Mouse (Mus musculus): ENCODE data around the gene Trim7.
"Not testable (repeated sequence)": the region's sequence is repeated elsewhere in the genome, so short reads cannot be mapped to it uniquely, and the experiment has no call there.

The Trim7 gene

DNA sequence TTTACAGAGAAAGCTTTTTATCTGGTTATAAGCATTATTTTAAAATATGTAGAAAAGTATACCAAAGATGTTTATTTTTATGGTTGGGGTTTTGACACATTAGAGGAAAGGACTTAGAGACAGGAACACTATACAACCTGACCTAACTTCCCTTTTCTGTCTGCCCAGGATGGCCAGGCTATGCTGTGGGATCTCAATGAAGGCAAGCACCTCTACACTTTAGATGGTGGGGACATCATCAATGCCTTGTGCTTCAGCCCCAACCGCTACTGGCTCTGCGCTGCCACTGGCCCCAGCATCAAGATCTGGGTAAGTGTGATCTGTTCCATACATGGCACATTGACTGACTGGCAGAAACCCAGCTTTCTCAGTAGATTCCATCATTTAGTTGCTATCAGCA, 22.0 kb upstream of the Trim7 start:
- DNase-seq, result no peak

DNA sequence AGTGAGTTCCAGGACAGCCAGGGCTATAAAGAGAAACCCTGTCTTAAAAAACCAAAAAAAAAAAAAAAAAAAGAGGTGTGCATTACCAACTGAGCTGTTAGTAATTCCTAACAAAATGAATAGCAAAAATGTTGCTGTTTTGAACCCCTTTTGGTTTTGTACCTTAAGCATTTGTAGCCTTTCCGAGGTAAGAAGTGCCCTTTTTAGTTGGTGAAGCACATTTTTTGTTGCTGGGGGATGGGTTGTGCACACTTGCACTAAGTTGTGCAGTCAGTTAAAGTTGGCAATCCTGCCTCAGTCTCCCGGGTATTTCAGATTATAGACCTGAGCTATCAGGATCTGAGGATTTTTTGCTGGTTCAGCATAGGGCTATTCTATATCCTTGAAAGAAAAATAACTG, 21.0 kb upstream of the Trim7 start:
- DNase-seq, result no peak

DNA sequence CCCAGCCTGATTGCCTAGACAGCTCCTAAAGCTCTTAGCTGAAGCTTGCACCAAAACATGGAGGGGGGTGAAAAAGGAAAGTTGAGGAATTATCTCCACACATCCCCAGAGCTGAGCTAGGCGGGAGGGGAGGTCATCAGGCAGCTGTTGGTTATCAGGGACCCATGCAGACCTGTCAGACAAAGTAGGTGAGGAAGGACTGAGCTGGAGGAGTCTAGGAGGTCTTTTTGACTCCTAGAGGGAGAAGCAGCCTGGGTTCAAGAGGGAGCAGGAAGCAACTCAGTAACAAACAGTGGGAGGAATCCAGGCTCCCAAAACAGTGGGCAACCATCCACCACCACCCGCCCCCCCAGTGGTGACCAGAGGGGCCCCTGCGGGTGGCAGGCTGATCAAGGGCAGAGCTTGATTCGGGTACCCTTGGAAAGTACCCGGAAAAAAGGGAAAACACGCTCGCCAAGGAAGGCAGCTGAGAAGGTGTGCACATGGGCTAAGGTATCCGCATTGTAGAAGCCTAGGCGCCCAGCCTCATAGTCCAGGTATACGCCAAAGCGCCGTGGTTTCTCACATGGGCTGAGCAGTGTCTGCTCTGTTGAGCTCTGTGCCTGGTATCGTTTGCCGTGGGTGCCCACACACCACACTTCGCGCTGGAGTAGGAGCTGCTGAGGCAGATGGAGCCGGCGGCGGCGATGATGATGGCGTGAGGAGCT, 18.9 kb upstream of the Trim7 start:
- DNase-seq, result no peak

DNA sequence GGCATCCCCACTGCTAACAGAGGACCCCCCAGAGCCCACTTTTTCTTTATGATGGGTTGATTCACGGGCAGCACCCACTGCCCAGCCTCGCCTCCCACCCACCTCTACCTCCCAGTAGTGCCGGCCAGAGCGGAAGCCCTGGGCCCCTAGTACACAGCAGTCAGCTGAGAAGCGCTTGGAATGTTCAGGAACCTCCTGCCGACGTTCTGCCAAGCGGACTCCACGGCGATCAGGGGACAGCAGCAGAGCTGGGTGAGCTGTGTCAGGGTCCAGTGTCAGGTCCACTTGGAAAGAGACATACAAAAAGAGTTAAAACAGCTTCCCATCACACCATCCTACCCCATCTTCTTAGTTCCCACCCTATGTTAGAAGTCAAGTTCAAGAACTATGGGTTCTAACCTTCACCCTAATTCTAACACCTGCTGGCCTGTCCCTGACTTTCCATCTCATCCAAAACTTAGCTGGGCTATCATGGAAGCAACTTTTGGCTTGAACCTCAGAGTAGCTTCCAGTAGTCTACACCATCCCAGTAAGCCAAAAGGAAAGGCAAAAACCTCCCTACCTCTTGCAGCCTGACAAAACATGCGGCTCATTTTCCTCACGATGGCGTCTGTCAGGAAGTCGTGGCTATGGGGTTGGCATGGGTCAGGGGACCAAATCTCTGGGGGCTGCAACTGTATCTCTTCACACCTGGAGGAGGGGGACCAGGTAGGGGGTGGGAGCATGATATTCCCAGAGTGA, 18.2 kb upstream of the Trim7 start:
- no peak for DNase-seq

DNA sequence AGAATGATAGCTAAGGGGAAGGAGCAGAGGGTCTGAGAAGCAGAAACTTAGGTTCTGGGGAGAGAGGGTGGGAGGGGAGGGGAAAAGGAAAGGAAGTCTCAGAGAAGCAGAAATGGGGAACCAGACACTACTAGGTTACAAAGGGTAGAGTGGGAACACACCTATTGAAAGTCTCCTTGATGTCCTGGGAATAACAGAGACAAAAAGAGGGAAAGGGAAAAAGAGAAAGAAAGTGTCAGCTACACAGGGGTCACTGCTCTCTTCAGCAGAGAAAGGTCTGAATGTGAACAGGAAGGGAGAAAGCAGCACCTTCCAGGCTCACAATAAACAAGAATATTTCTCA, 17.7 kb upstream of the Trim7 start:
- no peak for DNase-seq

DNA sequence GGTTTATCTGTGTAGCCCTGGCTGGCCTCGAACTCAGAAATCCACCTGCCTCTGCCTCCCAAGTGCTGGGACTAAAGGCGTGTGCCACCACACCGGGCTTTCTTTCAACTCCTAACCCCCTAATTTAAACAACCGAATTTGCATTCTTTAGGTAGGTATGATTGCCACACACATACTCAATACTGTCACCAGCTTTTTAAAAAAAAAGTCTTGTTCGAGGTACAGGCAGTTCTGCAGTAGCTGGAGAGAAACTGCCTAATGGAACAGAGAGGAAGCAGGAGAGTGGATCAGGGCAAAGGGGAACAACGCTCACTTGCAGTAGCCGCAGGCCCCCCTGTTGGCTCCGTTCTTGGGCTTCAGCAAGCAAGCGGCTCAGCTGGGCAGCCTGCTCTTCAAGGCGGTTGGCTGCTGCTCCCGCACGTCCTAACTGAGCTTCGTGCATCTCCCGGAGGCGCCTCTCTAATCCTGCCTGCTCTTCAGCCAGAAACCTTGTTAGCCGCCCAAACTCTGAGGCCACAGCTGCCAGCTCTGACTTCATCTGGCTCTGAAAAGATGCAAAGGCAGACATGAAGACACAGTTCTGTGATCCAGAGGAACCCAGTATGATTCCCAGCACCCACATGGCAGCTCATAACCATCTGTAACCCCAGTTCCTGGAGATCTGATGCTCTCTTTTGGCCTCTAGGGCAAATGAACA, 17.1 kb upstream of the Trim7 start:
- no peak for DNase-seq

DNA sequence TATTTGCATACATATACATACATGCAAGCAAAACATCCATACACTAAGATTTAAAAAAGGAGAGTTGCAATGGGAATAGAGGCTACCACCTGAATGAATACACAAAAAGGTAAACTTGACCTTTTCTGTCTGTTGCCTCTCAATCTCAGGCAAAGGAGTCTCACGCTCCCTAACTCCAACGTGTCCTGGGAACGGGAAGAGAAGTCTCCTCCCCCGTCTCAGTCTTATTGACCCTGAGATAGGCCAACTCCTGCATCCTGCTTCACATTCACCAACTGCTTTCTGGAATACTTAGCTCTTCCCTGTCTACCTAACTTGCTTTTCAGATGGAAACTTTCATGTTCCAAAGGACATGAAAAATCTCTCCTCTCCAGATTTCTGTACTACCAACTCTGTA, 16.5 kb upstream of the Trim7 start:
- no peak for DNase-seq

DNA sequence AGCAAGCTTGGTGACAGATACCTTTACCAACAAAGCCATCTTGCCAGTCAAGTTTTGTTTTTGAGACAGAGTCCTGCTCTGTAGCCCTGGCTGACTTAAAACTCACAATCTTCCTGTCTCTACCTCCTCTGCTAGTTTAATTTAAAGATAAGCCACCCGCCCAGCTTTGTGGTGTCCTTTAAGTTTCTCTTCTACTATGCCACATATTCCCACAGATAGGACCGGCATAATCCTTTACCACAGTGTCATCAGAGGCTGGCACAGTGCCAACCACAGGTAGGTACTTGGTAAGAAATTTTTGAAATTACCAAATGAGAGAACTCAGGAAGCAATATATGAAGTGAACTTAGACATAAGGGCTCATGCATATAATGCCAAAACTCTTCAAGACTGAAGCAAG, 15.8 kb upstream of the Trim7 start:
- DNase-seq, result no peak

DNA sequence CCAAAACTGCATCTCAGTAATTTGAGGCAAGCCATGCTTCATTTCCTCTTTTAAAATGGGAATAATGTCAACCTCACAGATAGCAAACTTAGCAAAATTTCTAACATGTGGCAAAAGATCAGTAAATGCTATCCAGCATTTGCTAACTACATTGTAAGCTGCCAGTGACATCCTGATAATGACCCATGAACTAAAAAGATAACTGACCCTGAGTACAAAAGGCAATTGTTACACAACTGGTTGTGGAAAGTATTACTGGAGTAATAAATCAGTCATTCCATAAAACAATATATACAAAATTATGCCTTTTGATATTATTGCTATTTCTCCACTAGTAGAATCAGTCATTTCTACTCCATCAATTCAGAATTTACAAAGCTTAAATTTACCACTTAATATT, 12.2 kb upstream of the Trim7 start:
- DNase-seq, result no peak

DNA sequence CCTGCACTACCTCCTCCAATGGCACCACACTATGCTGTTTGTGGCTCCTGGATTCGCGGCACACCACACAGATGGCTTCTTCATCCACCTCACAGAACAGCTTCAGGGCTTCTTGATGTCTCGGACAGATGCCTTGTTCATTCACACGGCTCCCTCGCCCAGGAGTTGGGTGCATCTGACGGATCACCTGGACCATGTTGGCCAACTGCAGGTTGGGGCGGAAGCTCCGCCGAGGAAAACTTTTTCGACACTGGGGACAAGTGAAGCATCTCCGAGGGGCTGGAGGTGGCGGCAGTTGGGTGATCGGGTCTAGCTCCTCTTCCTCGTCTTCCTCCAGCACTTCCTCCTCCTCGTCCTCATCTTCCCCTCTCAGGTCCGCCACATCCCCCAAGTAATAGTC, 10.1 kb upstream of the Trim7 start:
- DNase-seq, result no peak

DNA sequence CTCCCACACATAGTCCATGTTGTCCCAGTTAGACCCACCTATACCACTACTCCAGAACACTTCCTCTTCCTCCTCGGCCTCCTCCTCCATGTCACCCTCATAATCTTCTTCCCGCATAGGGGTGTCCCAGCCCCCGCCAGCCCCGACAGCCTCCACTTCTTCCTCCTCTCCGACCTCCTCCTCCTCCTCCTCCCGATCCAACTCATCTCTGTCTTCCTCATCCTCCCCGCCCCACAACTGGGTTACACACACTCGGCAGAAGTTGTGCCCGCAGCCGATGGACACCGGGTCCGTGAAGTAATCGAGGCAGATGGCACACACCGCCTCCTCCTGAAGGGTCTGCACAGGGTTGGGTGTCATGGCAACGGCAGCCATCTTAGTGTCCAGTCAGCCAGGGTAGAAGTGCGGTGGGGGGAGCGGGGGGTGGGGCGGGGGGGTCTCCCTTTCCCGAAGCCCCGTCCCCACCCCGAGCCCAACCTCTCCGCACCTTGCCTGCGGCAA, 9.6 kb upstream of the Trim7 start:
- peak; percentile 90 for DNase-seq

DNA sequence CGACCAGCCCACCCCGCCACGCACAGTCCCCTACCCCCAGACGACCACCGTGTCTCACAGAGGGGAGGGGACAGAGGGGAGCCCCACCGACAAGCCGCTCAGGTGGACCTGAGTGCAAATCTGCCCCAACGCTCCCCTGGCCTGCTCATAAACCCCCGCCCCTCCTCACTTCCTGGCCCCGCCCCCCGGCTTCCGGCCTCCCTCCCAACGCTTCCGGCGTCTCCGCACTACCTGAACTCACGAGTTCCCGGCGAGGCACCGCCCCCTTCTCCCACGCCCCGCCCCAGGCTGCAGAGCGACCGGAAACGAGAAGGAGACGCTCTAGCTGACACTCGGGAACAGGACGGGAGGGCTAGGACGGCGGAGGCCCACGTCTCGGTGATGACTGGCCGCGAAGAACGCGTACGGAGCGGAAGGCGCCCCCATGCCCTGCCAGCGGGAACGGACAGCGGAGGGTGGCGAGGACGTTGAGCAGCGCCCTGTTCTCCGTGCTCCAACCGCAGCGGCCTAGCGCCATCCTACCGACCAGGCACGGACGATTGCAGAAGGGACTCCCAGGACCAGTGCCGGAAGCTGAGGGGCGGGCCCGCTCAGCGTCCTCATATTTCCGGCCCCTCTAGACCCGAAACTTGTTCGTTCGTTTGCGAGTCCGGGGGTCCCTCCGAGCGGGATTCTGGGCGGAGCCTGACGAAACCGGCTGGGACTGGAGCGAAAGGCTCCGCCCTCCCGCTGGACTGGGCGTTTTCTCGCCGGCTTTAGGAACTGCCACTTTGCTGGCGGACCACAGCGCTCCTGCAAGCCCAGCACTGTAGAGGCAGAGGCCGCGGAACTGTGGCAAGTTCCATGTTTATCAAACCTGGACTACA, 8.9 kb upstream of the Trim7 start, which contains the start of gene Trim41:
Gene Trim41 (minus strand): TSS at position 554 of the 866 bp plus-strand sequence.
- peak; percentile 100 for DNase-seq

DNA sequence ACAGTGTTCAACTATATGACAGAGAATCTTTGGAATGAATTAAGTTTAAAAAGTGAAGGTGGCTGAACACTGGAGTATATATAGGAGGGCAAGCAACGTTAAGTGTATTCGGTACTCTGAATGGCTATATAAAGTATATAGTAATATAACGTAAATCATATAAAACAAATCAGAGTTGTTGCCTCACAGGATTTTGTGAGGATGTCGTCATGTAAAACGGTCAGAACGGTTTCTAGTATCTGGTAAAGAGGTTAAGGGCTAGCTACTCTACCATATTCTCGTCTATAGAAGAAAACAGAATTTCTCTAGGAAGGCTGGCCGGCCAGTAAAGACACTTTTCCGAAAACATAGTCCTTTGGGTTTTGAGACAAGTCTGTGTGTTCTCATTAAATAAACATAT, 8.1 kb upstream of the Trim7 start:
- no peak for DNase-seq

DNA sequence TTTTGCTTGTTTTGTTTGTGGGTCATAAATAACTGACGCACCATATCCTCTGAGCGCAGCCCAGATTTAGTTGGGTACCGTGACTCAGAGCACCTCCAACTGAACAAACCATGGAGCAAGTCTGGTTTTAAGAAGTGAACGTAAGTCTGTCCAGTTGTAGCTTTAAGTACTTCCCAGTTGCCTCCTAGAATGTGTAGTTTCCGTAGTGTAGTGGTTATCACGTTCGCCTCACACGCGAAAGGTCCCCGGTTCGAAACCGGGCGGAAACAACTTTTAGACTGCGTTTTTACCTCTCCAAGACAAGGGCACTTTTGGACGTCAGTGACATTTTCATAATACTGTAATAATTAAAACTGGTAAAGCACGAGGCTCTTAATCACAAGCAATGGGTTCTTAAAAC, 7.6 kb upstream of the Trim7 start:
- peak; percentile 95 for DNase-seq

DNA sequence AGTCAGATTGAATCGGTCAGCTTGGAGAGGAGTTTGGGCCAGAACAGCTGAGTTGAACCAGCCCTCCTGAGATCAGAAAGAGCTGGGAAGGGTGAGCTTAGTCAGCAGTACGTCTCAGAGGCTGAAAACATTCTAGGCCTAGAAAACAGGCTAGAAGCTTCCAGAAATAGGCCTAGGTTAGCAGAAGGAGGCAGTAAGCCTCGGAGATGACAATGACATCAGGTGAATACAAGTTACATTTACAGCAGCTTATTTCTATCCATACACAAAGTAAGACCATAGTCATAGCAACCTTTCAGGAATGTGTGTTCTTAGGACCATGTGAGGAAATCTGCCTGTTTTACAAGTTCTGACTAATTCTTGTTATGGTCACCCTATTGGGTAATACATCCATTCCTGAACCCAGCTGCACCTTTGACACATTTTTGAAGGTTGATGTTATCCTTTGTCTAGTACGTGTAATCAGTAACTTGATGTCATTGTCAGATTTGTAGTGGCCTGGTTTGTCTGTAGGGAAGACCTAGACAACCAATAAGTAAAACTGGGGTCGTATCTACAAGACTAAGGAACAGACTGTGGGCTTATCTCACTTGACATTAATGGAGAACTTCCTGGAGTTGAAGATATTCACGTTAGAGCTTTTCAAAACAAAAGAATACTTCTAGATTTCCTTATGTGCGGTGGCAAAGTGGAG, 6.2 kb upstream of the Trim7 start:
- DNase-seq, result no peak

DNA sequence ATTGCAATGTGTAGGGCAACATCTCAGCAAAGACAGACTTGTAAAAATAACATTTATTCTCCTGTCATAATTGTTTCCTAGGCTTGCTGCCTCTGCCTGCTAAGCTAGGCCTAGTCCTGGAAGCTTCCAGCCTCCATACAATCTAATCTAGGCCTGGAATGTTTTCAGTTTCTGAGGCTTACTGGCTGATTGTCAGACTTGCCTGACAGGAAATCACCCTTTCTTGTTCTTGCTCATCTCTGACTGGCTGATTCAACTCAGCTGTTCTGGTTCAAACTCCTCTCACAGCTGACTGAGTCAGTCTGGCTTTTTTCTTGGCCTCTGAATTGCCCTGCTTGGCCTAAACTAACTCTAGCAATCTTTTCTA, 5.6 kb upstream of the Trim7 start:
- DNase-seq, result no peak

DNA sequence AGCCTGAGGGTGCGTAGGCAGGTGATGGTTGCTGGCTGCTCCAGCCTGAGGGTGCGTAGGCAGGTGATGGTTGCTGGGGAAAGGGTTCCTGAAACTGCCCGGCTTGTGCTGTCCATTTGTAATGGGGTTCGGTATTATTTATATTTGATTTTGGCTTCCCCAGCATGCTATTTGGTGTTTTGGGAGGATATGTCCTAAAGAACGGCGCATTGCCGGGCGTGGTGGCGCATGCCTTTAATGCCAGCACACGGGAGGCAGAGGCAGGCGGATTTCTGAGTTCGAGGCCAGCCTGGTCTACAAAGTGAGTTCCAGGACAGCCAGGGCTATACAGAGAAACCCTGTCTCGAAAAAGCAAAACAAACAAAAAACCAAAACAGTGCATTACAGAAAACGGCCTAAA, 4.6 kb upstream of the Trim7 start:
- not testable (repeated sequence) for DNase-seq

DNA sequence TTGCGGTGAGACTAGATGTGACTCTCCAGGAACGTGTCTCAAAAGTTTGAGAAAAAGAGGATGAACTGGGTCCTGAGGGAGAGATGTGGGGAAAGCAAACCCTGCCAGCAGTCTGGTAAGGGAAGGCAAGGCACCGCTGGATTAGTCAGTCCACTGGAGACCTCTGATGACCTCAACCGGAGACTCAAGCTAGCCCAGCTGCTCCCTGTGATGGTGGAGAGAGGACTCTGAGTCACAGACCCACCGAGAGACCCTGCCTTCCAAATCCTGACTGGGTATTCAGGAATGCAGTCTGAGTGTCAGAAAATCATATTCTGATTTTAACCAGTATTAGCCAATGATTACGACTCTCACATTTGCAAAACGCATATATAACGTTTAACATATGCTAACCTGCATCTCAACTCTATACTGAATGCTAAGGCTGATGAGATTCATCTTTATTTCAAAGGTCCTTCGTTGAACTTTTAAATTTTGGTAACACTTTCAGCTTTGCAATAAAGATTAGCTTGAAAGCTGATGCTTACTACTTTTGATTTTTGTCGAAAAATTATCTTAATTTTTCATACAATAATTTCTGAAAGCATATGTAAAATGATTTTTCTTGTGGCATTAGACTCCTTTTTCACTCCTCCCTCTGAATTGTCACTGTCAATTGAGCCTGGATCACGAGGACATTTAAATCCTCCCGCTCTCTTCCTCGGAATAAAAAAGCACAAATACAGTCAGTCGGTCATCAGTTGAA, 3.0 kb upstream of the Trim7 start:
- no peak for DNase-seq

DNA sequence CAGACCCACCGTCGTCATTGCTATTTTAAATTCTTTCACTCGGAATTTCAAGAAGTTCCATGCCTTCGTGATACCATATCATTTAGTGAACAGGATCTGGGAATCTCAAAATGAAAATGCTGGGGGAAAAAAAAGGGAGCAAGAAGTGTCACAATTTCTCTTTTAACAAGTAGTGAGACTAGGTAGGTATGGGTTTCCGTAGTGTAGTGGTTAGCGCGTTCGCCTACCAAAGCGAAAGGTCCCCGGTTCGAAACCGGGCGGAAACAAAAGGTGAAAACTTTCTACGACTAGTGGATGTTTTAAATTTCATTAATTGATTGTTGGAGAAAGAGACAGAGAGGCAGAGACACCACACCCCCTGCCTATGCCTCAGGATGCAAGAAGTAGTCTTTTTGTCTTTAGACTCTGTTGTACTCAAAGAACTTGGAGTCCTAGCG, 2.4 kb upstream of the Trim7 start:
- DNase-seq, result peak; percentile 85

DNA sequence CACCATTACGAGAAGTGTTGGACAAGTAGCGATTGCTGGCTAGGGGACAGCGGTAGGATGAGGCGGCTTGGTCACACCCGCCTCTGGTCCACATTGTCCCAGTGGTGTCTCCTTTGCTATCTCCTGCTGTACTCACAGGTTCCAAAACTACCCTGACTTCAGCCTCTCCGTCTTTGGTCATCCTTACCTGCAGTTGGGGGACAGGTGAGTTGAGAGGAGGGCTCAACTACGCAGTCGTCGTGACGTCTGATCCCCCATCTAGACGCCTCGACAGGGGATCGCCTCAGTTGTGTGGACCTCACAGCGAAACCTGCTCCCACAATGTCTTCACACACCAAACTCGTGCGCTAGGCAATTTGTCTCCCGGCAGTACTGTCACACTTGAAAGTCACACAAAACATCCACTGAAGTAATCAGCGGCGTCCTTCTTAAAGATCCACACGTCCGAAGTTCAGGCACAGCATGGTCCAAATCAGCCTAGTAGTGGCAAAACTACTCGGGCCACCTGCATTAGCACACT, 1.6 kb upstream of the Trim7 start:
- no peak for DNase-seq

DNA sequence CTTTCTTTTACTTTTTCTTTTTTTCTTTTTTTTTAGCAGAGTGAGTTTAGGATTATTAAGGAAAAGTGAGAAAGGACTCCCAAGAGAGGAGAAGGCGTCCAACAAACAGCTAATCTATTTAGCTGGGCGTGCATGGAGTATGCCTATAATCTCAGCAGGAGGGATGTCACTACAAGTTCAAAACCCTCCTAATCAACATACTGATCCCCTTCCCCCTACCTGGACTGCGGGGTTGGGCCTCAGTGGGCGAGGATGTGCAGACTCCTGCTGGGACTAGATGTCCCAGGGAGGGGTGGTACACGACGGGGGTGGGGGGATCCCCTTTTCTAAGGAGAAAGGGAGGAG, 784 bp downstream of the Trim7 start:
- peak; percentile 73 for DNase-seq

DNA sequence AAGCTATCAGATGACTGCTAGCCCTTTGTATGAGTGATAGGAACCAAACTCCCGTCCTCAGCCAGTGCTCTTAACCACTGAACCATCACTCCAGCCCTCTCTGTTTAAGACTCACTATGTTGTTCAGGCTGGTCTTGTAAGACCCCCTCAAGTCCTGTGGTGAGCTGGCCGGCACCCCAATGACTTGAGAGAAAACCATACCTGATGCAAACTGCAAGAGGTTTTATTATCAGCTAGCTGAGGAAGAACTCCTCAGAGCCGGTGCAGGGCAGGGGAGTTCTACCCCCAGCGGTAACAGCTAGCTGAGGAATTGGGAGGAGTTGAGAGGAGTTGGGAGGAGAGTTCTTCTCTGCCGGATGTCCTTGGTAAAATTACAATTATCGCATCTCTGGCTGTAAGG, 2.0 kb downstream of the Trim7 start:
- DNase-seq, result no peak

Measured in retina, postnatal 1 day (tissue).